Mouse (Mus musculus) large intestine, adult 2 months (tissue): ENCODE measurements around the gene Cmc1. TPM values are rescaled to one million over a fixed set of nuclear protein-coding genes. Genes with fewer than 3 reads are reported as not detected.

ENCODE experiments used
- DNase-seq: peaks from one replicate; pipeline ENCODE4 v3.0.0-alpha.2; 2012; ENCODE audit warnings: low read depth, low spot score
- WGBS: fragments of 180-500 bp; shearing (Covaris S2); methylation state at CpG from one replicate; pipeline ENCODE4 v1.1.7; 2018; 5-methylcytosine and 5-hydroxymethylcytosine counted together
- polyA plus RNA-seq: library from polyadenylated mRNA; depleted of rRNA; stranded (reverse); fragments of >200 nt; gene quantifications from 2 replicates; pipeline ENCODE4 v1.2.3, GENCODE M21; 2012; rRNA removed

Gene Cmc1
- polyA plus RNA-seq, 1 experiment = 2.7 TPM

- 1% methylated on average over 21 of the region's 21 CpGs for WGBS
- no peak for DNase-seq
Observed at GRCm38 (mm10) chr9:118041022-118041400, 109.0 kb downstream of the Cmc1 start.

- peak; percentile 93 for DNase-seq
- under 1% methylated on average over 87 of the region's 87 CpGs for WGBS
Observed at GRCm38 (mm10) chr9:118040218-118041021, 109.6 kb downstream of the Cmc1 start, which contains the start of gene Azi2. Azi2 (plus strand) TSS chr9:118040499.

DNA sequence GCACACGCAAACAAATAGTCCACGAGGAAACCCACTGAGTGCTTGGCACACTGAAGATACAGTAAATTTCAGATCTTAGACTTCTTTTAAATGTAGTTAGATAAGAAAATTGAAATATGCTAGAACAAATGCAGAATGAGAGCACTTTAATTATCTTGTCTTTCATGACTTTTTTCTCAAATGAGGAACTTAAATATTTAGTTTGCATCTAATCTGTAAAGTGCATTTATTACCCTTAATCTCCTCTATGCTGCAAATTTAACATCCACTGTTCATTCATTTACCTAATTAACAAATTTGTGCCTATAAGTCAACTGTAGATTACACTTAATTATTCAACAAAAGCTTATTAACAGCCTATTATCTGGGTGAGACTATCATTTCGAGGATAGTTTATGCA is 115.0 kb downstream of the Cmc1 start:
- DNase-seq = no peak
- 77% methylated on average over 3 of the region's 3 CpGs for WGBS

DNA sequence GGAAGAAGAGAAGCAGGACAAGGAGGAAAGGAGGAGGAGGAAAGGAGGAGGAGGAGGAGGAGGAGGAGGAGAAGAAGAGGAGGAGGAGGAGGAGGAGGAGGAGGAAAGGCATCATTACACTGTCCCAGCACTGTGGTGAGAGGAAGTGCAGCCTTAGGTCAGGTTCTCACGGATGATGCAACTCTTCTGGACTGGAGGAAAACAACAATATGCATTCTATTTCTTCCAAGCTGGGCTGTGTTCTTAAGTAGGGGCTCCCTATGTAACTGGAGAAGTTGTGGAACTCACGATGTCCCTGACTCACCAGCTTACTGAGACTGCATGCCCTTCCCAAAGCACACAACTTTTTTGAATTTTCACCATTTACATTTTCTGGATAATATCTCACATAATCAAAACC is 118.3 kb downstream of the Cmc1 start:
- no peak for DNase-seq
- 44% methylated on average over 2 of the region's 2 CpGs for WGBS

DNA sequence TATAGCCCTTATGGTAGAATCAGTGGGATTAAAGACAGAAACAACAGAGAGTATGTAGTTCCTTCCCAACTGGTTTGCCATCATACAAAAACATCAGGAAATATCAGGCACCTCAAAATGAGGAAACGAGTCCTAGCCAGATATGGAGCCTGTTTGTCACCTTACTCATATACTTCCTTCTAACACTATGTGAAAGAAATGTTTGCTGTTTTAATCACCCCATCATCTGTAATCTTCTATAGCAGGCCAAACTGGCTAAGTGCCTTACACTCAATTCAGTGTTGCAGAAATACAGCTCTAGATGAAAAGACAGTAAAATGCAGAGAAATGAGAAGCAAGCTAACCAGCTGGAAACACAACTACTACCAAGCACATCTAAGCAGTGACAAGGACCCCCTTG is 119.7 kb downstream of the Cmc1 start:
- 27% methylated on average over 1 of the region's 1 CpGs for WGBS
- DNase-seq = no peak

DNA sequence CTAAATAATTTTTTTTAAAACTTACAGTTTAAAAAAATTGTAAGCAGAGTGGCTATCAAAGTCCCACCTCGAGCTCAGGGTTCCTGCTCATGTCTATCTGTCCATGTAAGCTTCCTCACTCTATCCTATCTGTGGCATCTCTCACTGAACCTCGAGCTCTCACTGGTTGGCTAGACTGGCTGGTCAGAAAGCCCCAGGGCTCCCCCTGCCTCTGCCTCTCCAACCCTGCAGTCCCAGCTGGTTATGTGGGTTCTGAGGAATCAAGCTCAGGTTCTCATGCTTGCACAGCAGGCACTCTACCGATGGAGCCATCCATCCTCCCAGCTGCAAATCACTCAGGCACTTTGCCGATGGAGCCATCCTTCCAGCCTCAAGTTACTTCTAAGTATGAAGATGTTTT is 120.5 kb downstream of the Cmc1 start:
- WGBS = 45% methylated on average over 4 of the region's 4 CpGs
- DNase-seq = no peak

DNA sequence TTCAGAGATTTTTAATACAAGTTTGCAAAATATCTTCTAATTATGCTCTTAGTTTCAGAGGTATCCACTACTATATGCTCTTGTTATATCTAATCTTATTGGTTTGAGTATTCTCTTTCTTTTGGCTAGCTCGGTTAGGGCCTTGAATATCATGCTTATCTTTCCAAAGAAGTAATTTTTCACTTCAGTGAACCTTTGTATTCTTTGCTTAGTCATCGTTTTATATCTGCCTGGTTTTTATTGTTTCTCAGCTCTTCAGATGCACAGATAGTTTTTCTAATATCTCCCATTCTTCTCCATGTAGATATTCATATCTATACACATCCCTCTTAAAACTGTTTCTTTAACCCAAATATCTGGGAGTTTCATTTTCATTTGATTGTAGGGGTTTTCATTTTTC is 125.0 kb downstream of the Cmc1 start:
- DNase-seq = no peak
- 65% methylated on average over 2 of the region's 2 CpGs for WGBS

Other genes with a start within 250 kb of the Cmc1 start
- 21.3 and 30.2 TPM in 2 replicates for gene Azi2, start 109.7 kb downstream of the Cmc1 start, polyA plus RNA-seq